Mouse (Mus musculus) midbrain, embryonic 16.5 days (tissue): ENCODE data around the gene Csf3. TPM values are rescaled to one million over a fixed set of nuclear protein-coding genes. Genes with fewer than 3 reads are reported as not detected.

ENCODE experiments used
- ATAC-seq: fragments of 200-750 bp; cut with Nextera tagmentation; 2 replicates; pipeline ENCODE4 v1.8.0; 2017; ENCODE audit warnings: moderate TSS enrichment
- H3K27ac ChIP-seq: fragments of 300-500 bp; sonication (generic); 2 replicates; pipeline ENCODE4 v1.5.1; 2014; ENCODE audit warnings: mild to moderate bottlenecking, low read length, mixed read lengths
- H3K27me3 ChIP-seq: fragments of 300-500 bp; sonication (generic); 2 replicates; pipeline ENCODE4 v1.6.1; 2014; ENCODE audit warnings: low read depth, low read length, mixed read lengths; ENCODE audit not compliant: control insufficient read depth, insufficient read depth
- H3K36me3 ChIP-seq: fragments of 300-500 bp; sonication (generic); 2 replicates; pipeline ENCODE4 v1.6.1; 2014; ENCODE audit warnings: mild to moderate bottlenecking, low read length, moderate library complexity, mixed read lengths; ENCODE audit not compliant: control insufficient read depth, insufficient read depth
- H3K4me1 ChIP-seq: fragments of 300-500 bp; sonication (generic); 2 replicates; pipeline ENCODE4 v1.6.1; 2014; ENCODE audit warnings: mild to moderate bottlenecking, low read length, mixed read lengths; ENCODE audit not compliant: control insufficient read depth, insufficient read depth
- H3K4me2 ChIP-seq: fragments of 300-500 bp; sonication (generic); 2 replicates; pipeline ENCODE4 v1.6.1; 2014; ENCODE audit warnings: mild to moderate bottlenecking, low read length, mixed read lengths
- H3K4me3 ChIP-seq: fragments of 300-500 bp; sonication (generic); 2 replicates; pipeline ENCODE4 v1.5.1; 2014; ENCODE audit warnings: low read depth, mild to moderate bottlenecking, low read length, moderate library complexity, mixed read lengths
- H3K9ac ChIP-seq: fragments of 300-500 bp; sonication (generic); 2 replicates; pipeline ENCODE4 v1.6.1; 2014; ENCODE audit warnings: low read depth, low read length, mixed read lengths
- H3K9me3 ChIP-seq: fragments of 300-500 bp; sonication (generic); replicated peaks from 2 replicates; pipeline ENCODE4 v1.6.1; 2014; ENCODE audit warnings: mild to moderate bottlenecking, low read length, mixed read lengths; ENCODE audit not compliant: control insufficient read depth, poor library complexity, severe bottlenecking
- WGBS: fragments of 180-500 bp; shearing (Covaris S2); extraction: QIAGEN DNeasy Blood & Tissue Kit; methylation state at CpG from one replicate; pipeline ENCODE4 v1.1.7; 2014; 5-methylcytosine and 5-hydroxymethylcytosine counted together
- polyA plus RNA-seq: library from polyadenylated mRNA; unstranded; fragments of >200 nt; fragmentation: Nextera tagmentation; extraction: Ambion mirVana; gene quantifications from 2 replicates; pipeline ENCODE4 v1.2.1, GENCODE M21; 2015

Gene Csf3
- polyA plus RNA-seq, 1 experiment from 2014 or later: not detected

- Histone ChIP-seq H3K4me1 (peaks cover 98% of the 10 kb centered on the region), H3K27me3 (no peaks in the 10 kb centered on the region), H3K36me3 (peaks cover 7% of the 10 kb centered on the region), H3K27ac (peak overlapping the region; percentile 97), H3K4me3 (peak overlapping the region; percentile 27), H3K4me2 (peak overlapping the region; percentile 93), H3K9me3 (no peaks in the 10 kb centered on the region), H3K9ac (peak overlapping the region; percentile 63)
- whole genome bisulfite sequencing: 7% methylated on average over 15 of the region's 15 CpGs
- 0 out of 2 replicates have a peak, but pooled peaks have one; percentile 13 for ATAC-seq
Observed at GRCm38 (mm10) chr11:98748506-98749416, 47.7 kb downstream of the Csf3 start.

DNA sequence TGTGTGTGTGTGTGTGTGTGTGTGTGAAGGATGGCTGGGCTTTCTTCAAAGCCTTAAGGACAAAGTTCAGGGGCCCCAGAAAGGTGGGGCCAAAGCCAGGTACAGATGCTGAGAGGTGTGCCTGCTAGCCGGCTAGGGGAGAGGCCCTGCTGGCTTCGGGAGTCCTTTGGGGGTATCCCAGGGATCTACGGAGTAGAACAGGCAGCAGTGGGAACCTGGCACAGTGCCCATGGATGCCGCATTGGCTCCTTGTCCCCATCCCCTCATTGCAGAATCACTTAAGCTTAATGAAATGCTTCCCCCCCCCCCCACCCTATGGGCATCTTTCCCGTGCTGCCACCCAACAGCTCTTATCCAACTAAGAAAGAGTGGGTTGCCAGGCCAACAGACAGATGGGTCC is 48.7 kb downstream of the Csf3 start:
- no peaks in the 10 kb centered on the region for H3K9me3 ChIP-seq
- peak overlapping the region; percentile 63 for H3K9ac ChIP-seq
- H3K4me3 ChIP-seq: peak overlapping the region; percentile 27
- H3K36me3 ChIP-seq: peaks cover 13% of the 10 kb centered on the region
- H3K4me1 ChIP-seq: peaks cover 98% of the 10 kb centered on the region
- H3K27me3 ChIP-seq: no peaks in the 10 kb centered on the region
- H3K4me2 ChIP-seq: peak overlapping the region; percentile 93
- 9% methylated on average over 5 of the region's 5 CpGs for WGBS
- H3K27ac ChIP-seq: peak overlapping the region; percentile 97
- no peak for ATAC-seq

- 9% methylated on average over 17 of the region's 17 CpGs for WGBS
- peak; percentile 56 for ATAC-seq
- H3K4me3 ChIP-seq: 0 out of 2 replicates have a peak overlapping the region, but pooled peaks have one; percentile 5
Observed at GRCm38 (mm10) chr11:98750351-98751201, 49.5 kb downstream of the Csf3 start.

DNA sequence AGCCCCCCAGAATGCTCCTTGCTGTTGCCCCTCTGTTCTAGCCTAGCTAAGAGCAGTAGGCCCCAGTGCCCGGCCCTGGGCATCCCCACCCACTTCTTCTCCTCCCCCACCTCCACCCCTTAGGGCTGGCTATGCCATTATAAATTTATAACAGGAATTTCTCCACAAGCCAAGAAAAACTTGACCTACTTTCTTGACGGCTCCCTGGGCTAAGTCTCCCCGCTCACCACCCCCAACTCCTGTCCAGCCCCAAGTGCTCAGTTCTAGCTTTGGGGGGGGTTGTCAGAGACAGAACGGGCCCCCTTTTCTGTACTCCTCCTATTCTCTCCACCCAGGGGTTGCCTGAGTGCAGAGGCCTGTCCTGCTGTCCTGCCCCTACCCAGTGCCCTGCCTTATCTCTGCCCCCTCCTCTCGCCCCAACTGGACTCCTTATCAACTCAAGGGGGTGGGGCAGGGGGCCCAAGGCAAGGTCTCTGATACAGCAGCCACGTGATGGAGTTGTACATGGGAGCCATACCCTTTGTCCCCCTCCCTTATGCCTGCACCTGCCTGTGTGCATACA is 50.2 kb downstream of the Csf3 start:
- Histone ChIP-seq H3K4me1 (peaks cover 84% of the 10 kb centered on the region), H3K4me2 (peak overlapping the region; percentile 93), H3K4me3 (no peak overlapping the region), H3K9ac (peak overlapping the region; percentile 63), H3K36me3 (peaks cover 16% of the 10 kb centered on the region), H3K27ac (peak overlapping the region; percentile 97), H3K9me3 (no peaks in the 10 kb centered on the region), H3K27me3 (no peaks in the 10 kb centered on the region)
- 17% methylated on average over 6 of the region's 6 CpGs for WGBS
- ATAC-seq: no peak

More at GRCm38 (mm10) chr11:98750351-98751201, 49.5 kb downstream of the Csf3 start:
- Histone ChIP-seq H3K9ac (peak overlapping the region; percentile 63), H3K9me3 (no peaks in the 10 kb centered on the region), H3K36me3 (peaks cover 13% of the 10 kb centered on the region), H3K27me3 (no peaks in the 10 kb centered on the region), H3K4me1 (peaks cover 91% of the 10 kb centered on the region), H3K27ac (peak overlapping the region; percentile 97), H3K4me2 (peak overlapping the region; percentile 93)

GRCm38 (mm10) chr11:98752562-98753140 is 51.6 kb downstream of the Csf3 start:
- H3K9ac ChIP-seq: 0 out of 2 replicates have a peak overlapping the region, but pooled peaks have one; percentile 11
- no peak overlapping the region for H3K4me3 ChIP-seq
- peaks cover 27% of the 10 kb centered on the region for H3K36me3 ChIP-seq
- H3K27me3 ChIP-seq: no peaks in the 10 kb centered on the region
- 88% methylated on average over 10 of the region's 10 CpGs for WGBS
- no peak overlapping the region for H3K4me2 ChIP-seq
- peaks cover 72% of the 10 kb centered on the region for H3K4me1 ChIP-seq
- H3K9me3 ChIP-seq: no peaks in the 10 kb centered on the region
- ATAC-seq: no peak
- peak overlapping the region; percentile 97; the same call in 1 of the 2 replicates for H3K27ac ChIP-seq

Other genes with a start within 250 kb of the Csf3 start
- not detected in 2 replicates for gene Ikzf3, start 155.2 kb upstream of the Csf3 start, polyA plus RNA-seq
- 0.15 TPM in 1 of 2 replicates, not detected in the other for gene Zpbp2, start 150.2 kb upstream of the Csf3 start, polyA plus RNA-seq
- gene Ormdl3, start 113.9 kb upstream of the Csf3 start, polyA plus RNA-seq: 119 and 121 TPM in 2 replicates
- not detected in 2 replicates for gene Lrrc3c, start 103.0 kb upstream of the Csf3 start, polyA plus RNA-seq
- gene Gm12355, start 75.6 kb upstream of the Csf3 start, polyA plus RNA-seq: 0.18 and 0.65 TPM in 2 replicates
- gene Gsdma3, start 74.9 kb upstream of the Csf3 start, polyA plus RNA-seq: not detected in 2 replicates
- gene Gsdma2, start 54.5 kb upstream of the Csf3 start, polyA plus RNA-seq: not detected in 2 replicates
- gene Gsdma, start 36.9 kb upstream of the Csf3 start, polyA plus RNA-seq: not detected in 2 replicates
- gene Psmd3, start 18.7 kb upstream of the Csf3 start, polyA plus RNA-seq: 175 and 182 TPM in 2 replicates
- 75.1 and 77.5 TPM in 2 replicates for gene Med24, start 28.2 kb downstream of the Csf3 start, polyA plus RNA-seq
- 139 and 149 TPM in 2 replicates for gene Thra, start 39.4 kb downstream of the Csf3 start, polyA plus RNA-seq
- gene Nr1d1, start 74.1 kb downstream of the Csf3 start, polyA plus RNA-seq: 3.5 and 5.2 TPM in 2 replicates
- gene Msl1, start 94.3 kb downstream of the Csf3 start, polyA plus RNA-seq: 29.2 and 33.2 TPM in 2 replicates
- 47.0 and 51.7 TPM in 2 replicates for gene Casc3, start 103.6 kb downstream of the Csf3 start, polyA plus RNA-seq
- 9.6 and 10.6 TPM in 2 replicates for gene Rapgefl1, start 135.5 kb downstream of the Csf3 start, polyA plus RNA-seq
- gene Wipf2, start 162.4 kb downstream of the Csf3 start, polyA plus RNA-seq: 4.5 and 4.7 TPM in 2 replicates
- gene Cdc6, start 206.5 kb downstream of the Csf3 start, polyA plus RNA-seq: 2.4 TPM in 2 replicates
- gene Rara, start 226.6 kb downstream of the Csf3 start, polyA plus RNA-seq: 9.5 and 9.6 TPM in 2 replicates